Mouse (Mus musculus): ENCODE results near the gene Dnaaf5.

Dnaaf5 gene

GRCm38 (mm10) chr5:139190958-139191357 lies 40.9 kb downstream of the Dnaaf5 start:
- no peak overlapping the region for H3K4me3 ChIP-seq (replicated peaks; ENCODE audit: low read length)
- H3K36me3 ChIP-seq (ENCODE audit: insufficient read depth, low read length): peaks cover 20% of the 10 kb centered on the region
- H3K4me1 ChIP-seq (replicated peaks; ENCODE audit: low read depth, low read length): peaks cover 25% of the 10 kb centered on the region
- TF ChIP-seq CTCF (conservative IDR thresholded peaks at IDR 0.05; ENCODE audit: low read length) (no peak), POU5F1 (IDR thresholded peaks at IDR 0.05; ENCODE audit: borderline replicate concordance, low read length) (no peak), NANOG (IDR thresholded peaks at IDR 0.05; ENCODE audit: borderline replicate concordance, low read length) (no peak)
- no peaks in the 10 kb centered on the region for H3K27me3 ChIP-seq (ENCODE audit: insufficient read depth, low read length)
- no peaks in the 10 kb centered on the region for H3K9me3 ChIP-seq (ENCODE audit: low read length)

- H3K4me1 ChIP-seq (replicated peaks; ENCODE audit: low read depth, low read length): peaks cover 74% of the 10 kb centered on the region
- no peak for TF ChIP-seq POU5F1 (IDR thresholded peaks at IDR 0.05; ENCODE audit: borderline replicate concordance, low read length)
- peaks cover 7% of the 10 kb centered on the region for H3K36me3 ChIP-seq (ENCODE audit: insufficient read depth, low read length)
- H3K9me3 ChIP-seq (ENCODE audit: low read length): no peaks in the 10 kb centered on the region
- H3K27me3 ChIP-seq (ENCODE audit: insufficient read depth, low read length): no peaks in the 10 kb centered on the region
- H3K4me3 ChIP-seq (replicated peaks; ENCODE audit: low read length): peak overlapping the region; percentile 98; the same call in 1 of the 2 replicates
Measured at GRCm38 (mm10) chr5:139198779-139199178, 48.8 kb downstream of the Dnaaf5 start.

- Histone ChIP-seq H3K27me3 (ENCODE audit: insufficient read depth, low read length) (no peaks in the 10 kb centered on the region), H3K36me3 (ENCODE audit: insufficient read depth, low read length) (peaks cover 14% of the 10 kb centered on the region), H3K4me1 (replicated peaks; ENCODE audit: low read depth, low read length) (peaks cover 79% of the 10 kb centered on the region), H3K9me3 (ENCODE audit: low read length) (no peaks in the 10 kb centered on the region), H3K4me3 (replicated peaks; ENCODE audit: low read length) (peak overlapping the region; percentile 98)
- TF ChIP-seq POU5F1 (IDR thresholded peaks at IDR 0.05; ENCODE audit: borderline replicate concordance, low read length) (no peak), CTCF (conservative IDR thresholded peaks at IDR 0.05; ENCODE audit: low read length) (no peak), NANOG (IDR thresholded peaks at IDR 0.05; ENCODE audit: borderline replicate concordance, low read length) (no peak)
Measured at GRCm38 (mm10) chr5:139199636-139199994, 49.6 kb downstream of the Dnaaf5 start.

- Histone ChIP-seq H3K4me1 (replicated peaks; ENCODE audit: low read depth, low read length) (peaks cover 79% of the 10 kb centered on the region), H3K9me3 (ENCODE audit: low read length) (no peaks in the 10 kb centered on the region), H3K27me3 (ENCODE audit: insufficient read depth, low read length) (no peaks in the 10 kb centered on the region), H3K36me3 (ENCODE audit: insufficient read depth, low read length) (peaks cover 20% of the 10 kb centered on the region), H3K4me3 (replicated peaks; ENCODE audit: low read length) (peak within 1 kb of the TSS; percentile 98)
- no peak for TF ChIP-seq NANOG (IDR thresholded peaks at IDR 0.05; ENCODE audit: borderline replicate concordance, low read length)
- TF ChIP-seq CTCF (conservative IDR thresholded peaks at IDR 0.05; ENCODE audit: low read length): no peak
- no peak for TF ChIP-seq POU5F1 (IDR thresholded peaks at IDR 0.05; ENCODE audit: borderline replicate concordance, low read length)
Measured at GRCm38 (mm10) chr5:139199995-139200769, 50.2 kb downstream of the Dnaaf5 start, which contains the start of gene Sun1. Sun1 (plus strand) TSS chr5:139200637.

- Histone ChIP-seq H3K36me3 (ENCODE audit: insufficient read depth, low read length) (peaks cover 27% of the 10 kb centered on the region), H3K4me3 (replicated peaks; ENCODE audit: low read length) (peak overlapping the region; percentile 98), H3K27me3 (ENCODE audit: insufficient read depth, low read length) (no peaks in the 10 kb centered on the region), H3K9me3 (ENCODE audit: low read length) (no peaks in the 10 kb centered on the region), H3K4me1 (replicated peaks; ENCODE audit: low read depth, low read length) (peaks cover 83% of the 10 kb centered on the region)
- no peak for TF ChIP-seq NANOG (IDR thresholded peaks at IDR 0.05; ENCODE audit: borderline replicate concordance, low read length)
- no peak for TF ChIP-seq CTCF (conservative IDR thresholded peaks at IDR 0.05; ENCODE audit: low read length)
- TF ChIP-seq POU5F1 (IDR thresholded peaks at IDR 0.05; ENCODE audit: borderline replicate concordance, low read length): no peak
Measured at GRCm38 (mm10) chr5:139200770-139201569, 50.9 kb downstream of the Dnaaf5 start.

- TF ChIP-seq CTCF (conservative IDR thresholded peaks at IDR 0.05; ENCODE audit: low read length) (no peak), POU5F1 (IDR thresholded peaks at IDR 0.05; ENCODE audit: borderline replicate concordance, low read length) (no peak), NANOG (IDR thresholded peaks at IDR 0.05; ENCODE audit: borderline replicate concordance, low read length) (no peak)
- Histone ChIP-seq H3K36me3 (ENCODE audit: insufficient read depth, low read length) (peaks cover 37% of the 10 kb centered on the region), H3K4me3 (replicated peaks; ENCODE audit: low read length) (peak overlapping the region; percentile 98), H3K27me3 (ENCODE audit: insufficient read depth, low read length) (no peaks in the 10 kb centered on the region), H3K4me1 (replicated peaks; ENCODE audit: low read depth, low read length) (peaks cover 87% of the 10 kb centered on the region), H3K9me3 (ENCODE audit: low read length) (no peaks in the 10 kb centered on the region)
Measured at GRCm38 (mm10) chr5:139202127-139202526, 52.1 kb downstream of the Dnaaf5 start.

GRCm38 (mm10) chr5:139203312-139203711 lies 53.3 kb downstream of the Dnaaf5 start:
- TF ChIP-seq NANOG (IDR thresholded peaks at IDR 0.05; ENCODE audit: borderline replicate concordance, low read length): no peak
- TF ChIP-seq POU5F1 (IDR thresholded peaks at IDR 0.05; ENCODE audit: borderline replicate concordance, low read length): no peak
- TF ChIP-seq CTCF (conservative IDR thresholded peaks at IDR 0.05; ENCODE audit: low read length): no peak
- Histone ChIP-seq H3K4me1 (replicated peaks; ENCODE audit: low read depth, low read length) (peaks cover 87% of the 10 kb centered on the region), H3K36me3 (ENCODE audit: insufficient read depth, low read length) (peaks cover 49% of the 10 kb centered on the region), H3K9me3 (ENCODE audit: low read length) (no peaks in the 10 kb centered on the region), H3K4me3 (replicated peaks; ENCODE audit: low read length) (no peak overlapping the region), H3K27me3 (ENCODE audit: insufficient read depth, low read length) (no peaks in the 10 kb centered on the region)

GRCm38 (mm10) chr5:139206081-139206480 lies 56.1 kb downstream of the Dnaaf5 start:
- no peaks in the 10 kb centered on the region for H3K27me3 ChIP-seq (ENCODE audit: insufficient read depth, low read length)
- H3K4me3 ChIP-seq (replicated peaks; ENCODE audit: low read length): no peak overlapping the region
- H3K9me3 ChIP-seq (ENCODE audit: low read length): peaks cover 12% of the 10 kb centered on the region
- peaks cover 97% of the 10 kb centered on the region for H3K4me1 ChIP-seq (replicated peaks; ENCODE audit: low read depth, low read length)
- peaks cover 76% of the 10 kb centered on the region for H3K36me3 ChIP-seq (ENCODE audit: insufficient read depth, low read length)
- TF ChIP-seq NANOG (IDR thresholded peaks at IDR 0.05; ENCODE audit: borderline replicate concordance, low read length) (no peak), POU5F1 (IDR thresholded peaks at IDR 0.05; ENCODE audit: borderline replicate concordance, low read length) (no peak), CTCF (conservative IDR thresholded peaks at IDR 0.05; ENCODE audit: low read length) (no peak)
